Mouse (Mus musculus): Measurements from ENCODE around the gene Spint2.

Gene Spint2

DNA sequence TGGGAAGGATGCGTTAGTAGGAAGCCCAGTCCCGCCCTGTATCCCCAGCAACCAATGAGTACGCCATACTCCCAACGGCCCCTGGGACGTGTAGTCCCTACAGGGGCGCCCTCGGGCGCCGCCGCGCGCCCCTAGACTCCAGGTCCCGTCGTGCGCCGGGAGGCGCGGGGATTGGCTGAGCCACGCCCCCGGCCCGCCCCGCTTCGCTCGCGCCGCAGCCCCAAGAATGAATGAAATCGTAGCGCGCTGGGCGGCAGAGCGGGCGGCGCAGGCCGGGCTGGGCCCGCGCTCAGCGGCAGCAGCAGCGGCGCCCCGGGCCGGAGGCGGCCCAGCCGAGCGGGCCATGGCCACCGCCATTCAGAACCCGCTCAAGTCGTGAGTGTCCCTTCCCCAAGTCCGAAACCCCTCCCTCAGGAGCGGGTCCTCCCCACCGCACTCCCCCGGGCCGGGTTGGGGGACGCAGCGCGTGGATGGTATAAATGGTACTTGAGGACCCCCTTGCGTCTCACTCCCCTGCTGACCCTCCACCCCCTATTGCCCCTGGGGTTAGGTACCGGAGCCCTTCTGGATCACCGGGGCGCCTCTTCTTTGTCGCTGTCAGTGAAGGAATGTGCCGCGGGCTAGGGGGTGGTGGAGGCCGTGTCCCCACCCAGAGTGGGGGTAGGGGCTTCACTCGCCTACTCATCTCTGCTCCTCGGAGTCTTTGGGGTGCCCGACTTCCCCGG is 22.2 kb upstream of the Spint2 start, which contains the start of gene Dpf1:
Gene Dpf1, plus strand, starts transcription at position 214 of the 725 bp plus-strand sequence.
- peak; percentile 75 to 85 for DNase-seq

DNA sequence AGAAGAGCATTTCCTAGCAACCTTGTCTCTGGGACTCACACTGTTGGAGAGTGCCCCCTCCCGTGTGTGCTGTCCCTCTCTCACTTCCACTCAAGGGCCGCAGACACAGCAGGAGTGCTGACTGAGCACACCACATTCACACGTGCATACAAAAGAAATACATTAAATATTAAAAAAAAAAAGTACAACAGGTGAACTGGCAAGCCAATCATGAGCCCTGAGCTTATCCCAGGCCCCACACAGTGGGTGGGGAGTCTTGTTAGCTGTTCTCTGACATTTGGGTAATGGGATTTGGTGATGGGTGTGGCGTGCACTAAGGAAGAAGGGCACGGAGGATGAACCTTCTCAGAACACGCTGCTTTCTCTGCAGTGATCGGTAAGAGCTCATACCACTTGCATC is 20.9 kb upstream of the Spint2 start:
- no peak for DNase-seq

DNA sequence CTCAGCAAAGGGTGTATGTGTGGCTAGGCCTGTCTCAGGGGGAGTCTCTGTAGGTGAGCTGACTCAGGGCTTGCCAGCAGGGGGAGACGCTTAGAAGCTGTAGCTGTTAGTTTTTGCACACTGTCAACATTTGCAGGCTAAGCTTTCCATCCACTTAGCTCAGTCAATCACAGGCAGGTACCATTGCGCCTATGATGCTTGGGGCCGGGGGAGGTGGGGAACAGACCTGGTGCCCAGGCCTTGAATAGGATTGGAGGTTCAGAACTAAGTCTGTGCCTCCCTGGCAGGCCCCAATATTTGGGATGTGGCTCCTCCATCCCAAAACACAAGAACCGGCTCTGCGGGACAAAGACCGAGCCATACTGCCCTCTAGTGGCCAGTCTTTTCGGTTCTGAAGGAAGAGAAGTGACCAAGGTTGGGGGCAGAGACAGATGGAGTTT is 19.4 kb upstream of the Spint2 start:
- DNase-seq = peak; percentile 66 to 73

DNA sequence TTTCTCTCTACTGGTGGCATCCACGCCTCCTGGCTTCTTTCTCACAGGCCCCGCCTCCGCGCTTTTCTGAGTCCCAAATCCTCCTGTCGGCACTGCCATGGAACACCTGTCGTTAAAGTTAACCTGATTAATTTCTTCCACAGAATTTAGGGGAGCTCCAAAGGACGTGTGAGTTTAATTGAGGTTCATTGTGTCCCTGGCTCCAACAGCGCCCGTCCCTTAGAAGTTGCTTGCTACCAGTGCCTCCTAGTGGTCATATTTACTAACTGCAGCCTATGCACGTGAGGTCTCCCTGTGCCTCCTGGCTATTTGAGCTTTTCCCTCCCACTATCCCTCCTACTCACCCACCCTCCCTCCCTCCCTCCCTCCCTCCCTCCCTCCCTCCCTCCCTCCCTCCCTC is 15.3 kb upstream of the Spint2 start:
- DNase-seq = peak; percentile 54 to 60

DNA sequence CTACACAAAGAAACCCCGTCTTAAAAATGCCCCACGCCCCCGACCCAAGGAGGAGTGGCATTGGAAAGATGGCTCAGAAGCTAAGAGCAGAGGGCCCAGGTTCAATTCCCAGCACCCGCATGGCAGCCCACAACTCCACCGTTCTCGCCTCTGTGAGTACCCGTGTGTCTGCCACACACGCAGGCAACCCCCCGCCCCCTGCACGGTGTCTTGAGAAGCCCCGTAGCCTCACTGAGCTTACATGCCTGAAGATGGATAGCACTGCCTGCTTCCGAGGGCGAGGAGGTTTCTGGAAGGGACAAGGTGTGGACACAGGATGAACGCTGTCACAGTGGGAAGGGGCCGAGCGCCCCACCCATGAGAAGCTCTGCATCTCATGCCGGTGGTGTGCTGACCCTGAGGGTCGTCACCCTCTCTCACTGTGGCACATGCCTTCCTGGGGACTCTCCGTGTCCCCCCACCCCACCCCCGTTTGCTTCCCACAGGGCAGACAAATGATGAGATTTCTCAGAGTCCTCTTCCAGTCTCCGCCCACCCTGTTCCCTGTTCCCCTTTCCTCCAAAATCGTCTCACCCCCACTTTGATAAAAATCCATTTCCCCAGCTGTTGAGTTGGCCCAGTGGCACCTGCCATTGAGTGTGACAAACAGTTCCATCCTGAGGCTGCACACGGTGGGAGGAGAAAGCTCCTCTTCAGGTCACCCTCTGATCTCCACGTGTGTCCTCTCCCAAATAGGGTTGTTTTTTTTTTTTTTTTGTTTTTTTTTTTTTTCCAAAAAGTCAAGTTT is 14.3 kb upstream of the Spint2 start:
- DNase-seq = no peak

DNA sequence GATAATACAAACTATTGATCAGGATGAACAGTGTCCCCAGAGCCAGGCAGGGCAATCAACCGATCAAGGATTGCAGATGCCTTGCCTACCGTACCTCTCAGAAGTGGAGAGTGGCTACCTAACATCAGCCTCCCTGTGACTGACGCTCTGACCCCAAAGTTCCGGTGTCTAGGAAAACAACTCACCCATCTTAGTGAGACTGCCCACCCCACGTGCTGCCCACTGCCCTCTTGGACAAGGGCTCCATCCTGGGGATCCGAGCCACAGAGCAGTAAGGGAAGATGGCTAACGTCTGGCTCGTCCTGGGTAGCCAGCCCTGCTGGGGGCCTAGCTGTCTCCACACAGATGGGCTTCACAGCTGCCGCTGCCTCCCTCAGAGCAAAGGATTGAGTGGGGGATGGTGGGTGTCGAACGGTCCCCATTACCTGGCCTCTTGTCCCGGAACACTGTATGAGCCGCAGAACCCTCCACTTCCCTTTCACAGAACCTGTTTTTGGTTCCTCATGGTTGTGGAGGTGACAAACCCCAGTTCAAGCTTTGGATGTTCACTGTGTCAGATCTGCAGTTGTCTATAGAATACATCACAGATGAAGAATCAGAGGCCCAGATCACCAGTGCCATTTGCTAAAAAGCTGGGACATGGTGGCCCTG is 12.5 kb upstream of the Spint2 start:
- no peak for DNase-seq

DNA sequence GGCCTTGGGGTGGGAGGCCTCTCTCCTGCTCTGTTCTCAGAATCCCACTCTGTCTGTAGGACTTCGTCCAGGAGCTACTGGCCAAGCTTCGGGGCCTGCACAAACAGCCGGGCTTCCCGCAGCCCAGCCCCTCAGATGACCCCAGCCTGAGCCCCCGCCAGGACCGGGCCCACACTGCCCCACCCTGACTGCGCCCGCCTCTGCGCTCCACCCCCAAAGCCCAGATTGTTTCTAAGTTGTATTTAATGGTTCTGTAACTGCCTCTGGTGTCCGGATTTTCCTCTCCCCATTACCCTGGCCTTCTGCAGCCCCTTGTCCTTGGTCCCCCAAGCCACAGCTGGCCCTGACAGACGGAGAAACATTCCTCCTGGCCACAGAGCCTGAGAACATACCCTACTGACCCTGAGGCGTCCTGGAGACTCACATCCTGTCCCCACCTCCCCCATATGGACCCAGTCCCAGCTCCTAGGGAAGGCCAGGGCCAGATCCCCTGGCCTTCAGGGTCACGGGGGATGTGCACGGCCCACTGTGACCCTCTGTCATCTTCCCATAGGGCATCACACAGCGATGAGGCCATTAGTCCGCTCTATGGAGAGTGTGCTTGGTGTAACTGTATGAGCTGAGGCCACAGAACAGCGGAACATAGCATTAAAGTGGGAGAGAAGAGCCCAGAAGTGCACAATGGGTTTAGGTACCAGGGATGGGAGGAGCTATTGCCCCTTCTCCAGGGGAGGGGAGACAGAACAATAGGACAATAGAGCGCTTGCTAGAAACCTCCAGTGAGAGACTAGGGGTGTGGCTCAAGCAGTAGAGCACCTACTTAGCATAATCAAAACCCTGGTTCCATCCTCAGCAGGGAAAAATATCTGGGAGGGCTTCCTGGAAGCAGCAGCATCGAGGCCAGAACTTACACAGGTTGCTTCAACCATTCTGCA is 11.7 kb upstream of the Spint2 start:
- DNase-seq = no peak

DNA sequence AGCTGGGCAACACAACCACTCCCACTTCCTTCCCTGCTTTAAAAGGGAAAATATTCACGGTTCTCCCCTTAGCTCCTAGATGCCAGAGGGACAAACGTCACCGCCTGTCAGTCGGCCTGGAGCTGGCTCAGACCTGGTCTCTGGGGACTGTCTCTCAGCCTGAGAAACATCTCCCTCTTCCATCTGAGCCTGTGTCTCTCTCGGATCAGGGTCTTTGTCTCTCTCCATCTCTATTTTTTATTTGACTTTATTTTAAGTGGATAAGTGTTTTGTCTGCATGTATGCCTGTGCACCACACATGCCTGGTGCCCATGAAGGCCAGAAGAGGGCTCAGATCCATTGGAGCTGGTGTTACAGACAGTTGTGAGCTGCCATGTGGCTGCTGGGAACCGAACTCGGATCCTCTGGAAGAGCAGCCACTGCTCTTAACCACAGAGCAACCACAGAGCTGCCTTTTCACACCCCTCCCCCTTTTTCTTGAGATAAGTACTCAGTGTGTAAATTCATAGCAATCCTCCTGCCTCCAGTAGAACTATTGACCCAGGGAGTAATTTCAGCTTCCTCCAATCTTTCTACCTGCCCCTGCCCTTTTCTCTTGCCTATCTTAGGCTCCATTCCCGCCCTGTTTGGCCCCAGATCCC is 10.9 kb upstream of the Spint2 start:
- DNase-seq = no peak

DNA sequence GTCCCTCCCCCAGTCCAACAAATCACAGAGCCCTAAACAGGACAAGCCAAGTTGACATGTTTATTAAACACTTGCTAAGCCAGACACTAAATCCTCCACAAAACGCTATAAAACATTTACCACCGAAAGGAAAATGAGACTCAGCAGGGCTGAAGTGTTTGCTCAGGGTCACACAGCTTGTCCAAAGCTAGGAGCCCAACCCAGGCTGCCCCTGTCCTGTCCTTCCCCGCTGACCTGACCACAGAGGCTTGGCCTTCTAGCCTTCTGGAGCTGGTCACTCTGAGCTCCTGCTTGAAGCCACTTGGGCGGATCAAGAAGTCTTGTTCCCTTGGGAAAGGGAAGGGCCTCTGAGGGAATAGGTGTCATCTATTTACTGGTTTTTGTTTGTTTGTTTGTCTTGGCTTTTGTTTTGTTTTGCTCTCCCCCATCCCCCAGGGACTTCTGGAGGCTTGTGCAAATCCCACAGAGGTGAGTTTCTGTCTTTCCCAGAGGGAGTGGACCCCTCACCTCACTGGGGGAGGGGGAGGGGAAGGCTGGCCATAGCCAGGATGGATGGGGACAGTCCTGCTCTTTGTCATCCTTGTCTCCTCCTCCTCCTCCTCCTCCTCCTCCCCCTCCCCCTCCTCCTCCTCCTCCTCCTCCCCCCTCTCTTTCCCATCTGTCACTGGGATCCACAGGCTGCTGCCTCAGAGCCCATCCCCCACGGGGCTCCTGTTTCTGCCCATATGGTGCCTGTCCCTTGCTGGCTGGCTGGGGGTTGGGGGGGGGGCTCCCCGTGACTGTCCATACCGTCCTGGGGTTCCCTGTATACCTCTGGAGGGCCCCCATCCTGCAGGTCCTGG is 10.1 kb upstream of the Spint2 start:
- no peak for DNase-seq

DNA sequence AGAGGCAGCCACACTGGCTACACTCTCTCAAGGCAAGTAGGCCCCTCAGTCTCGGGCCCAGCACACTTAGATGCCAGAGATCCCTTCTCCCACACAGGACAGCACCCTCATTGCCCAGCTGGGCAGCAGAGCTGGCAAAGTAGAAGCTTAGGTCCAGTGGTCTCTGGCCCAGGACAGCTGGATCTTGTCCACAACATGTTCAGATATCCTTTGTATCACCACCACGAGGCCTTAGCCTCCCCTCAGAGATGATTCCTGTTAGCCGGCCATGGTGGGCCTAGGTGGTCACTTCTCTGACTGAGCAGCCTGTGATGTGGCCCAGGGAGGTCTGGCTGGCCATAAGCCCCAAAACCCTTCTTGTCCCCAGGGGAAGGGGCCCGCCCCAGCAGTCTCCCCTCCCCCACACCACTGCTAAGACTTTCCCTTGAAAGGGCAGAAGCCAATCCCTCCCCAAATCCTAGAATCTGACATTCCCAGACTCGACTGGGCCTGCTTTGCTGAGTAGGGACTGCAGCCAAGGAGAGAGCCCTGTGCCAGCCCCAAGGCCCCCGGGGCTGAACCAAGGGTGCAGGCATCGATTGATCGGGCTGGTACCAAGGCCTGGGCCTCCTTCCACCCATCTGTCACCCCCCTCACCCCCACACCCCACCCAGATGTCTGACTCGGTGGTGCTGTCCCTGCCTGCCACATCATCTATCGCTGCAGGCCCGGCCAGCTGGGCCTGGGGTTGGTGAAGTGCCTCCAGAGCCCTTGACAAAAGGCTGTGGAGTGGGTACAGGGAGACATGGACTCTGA is 9.2 kb upstream of the Spint2 start:
- DNase-seq = no peak

DNA sequence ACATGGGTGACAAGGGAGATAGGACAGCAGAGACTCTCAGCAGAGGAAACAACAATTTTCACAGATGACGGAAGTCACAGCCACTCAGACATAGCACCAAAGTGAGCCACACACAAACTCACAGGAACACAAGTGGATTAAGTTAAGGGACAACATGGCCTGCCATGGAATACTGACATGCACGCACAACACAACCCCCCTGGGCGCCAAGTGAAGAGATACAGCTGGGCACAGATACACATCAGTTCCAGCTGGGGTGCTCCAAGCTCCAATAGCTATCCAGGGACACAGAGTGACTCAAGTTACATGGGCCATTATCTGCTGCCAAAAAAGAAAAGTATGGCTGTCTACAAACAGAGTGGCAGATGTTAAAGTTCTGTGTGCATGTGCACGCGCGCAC is 8.1 kb upstream of the Spint2 start:
- no peak for DNase-seq

DNA sequence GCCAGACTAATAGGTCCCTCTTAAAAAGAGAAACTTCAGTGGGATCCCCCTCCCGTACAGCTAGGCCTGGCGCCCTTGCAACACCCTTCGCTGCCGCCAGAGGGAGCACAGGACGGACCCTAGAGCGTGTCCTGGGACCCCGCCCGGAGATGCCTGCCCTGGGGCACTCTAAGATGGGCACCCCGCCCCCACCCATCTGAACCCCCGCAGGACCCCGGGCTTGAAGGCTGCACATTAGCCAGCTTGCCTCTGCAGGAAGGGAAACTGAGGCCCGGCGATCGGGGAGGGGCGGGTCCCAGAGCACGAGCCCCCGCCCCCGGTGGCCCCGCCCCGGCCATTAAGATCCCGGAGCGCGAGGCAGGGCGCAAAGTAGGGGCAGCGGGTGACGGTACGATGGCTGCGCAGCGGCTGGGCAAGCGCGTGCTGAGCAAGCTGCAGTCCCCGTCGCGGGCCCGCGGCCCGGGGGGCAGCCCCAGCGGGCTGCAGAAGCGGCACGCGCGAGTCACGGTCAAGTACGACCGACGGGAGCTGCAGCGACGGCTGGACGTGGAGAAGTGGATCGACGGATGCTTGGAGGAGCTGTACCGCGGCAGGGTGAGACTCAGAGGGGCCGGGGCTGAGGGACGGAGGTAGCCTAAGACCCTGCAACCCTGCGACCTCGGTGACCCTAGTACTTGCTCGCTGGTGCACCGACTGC is 7.4 kb upstream of the Spint2 start, which contains the start of gene Ppp1r14a:
Gene Ppp1r14a, plus strand, starts transcription at position 367 of the 697 bp plus-strand sequence.
- DNase-seq = peak; percentile 83 to 85

DNA sequence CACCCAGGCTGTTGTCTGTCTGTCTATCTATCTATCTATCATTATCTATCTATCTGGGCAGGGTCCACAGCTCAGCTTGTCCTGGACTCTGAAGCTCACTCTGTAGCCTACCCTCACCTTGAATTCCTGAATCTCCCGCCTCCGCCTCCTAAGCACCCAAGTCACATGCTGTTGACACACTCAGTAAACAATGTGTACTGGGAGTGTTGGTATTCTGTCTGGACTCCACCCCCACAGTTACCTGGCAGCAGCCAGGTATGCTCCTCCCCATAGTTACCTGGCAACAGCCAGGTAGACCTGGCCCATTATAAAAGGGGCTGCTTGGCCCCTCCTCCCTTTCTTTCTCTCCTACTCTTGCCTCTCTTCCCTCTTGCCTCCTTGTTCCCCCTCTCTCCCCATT is 6.4 kb upstream of the Spint2 start:
- DNase-seq = no peak

DNA sequence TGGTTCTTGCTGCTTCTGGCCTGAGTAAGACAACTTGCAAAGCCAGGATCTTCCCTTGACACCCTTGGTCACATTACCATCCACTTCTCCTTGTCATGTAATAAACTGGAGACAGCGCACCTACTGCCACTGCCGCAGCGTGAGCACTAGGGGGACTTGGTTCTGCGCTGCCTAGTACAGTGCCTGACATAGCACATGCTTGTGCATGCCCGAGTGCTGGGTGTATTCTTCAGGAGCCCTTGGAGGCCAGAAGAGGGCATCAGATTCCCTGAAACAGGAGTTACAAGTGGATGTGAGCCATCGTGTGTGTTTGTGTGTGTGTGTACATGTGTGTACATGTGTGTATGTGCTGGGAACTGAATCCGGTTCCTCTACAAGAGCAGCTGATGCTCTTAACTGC is 5.8 kb upstream of the Spint2 start:
- DNase-seq = no peak

DNA sequence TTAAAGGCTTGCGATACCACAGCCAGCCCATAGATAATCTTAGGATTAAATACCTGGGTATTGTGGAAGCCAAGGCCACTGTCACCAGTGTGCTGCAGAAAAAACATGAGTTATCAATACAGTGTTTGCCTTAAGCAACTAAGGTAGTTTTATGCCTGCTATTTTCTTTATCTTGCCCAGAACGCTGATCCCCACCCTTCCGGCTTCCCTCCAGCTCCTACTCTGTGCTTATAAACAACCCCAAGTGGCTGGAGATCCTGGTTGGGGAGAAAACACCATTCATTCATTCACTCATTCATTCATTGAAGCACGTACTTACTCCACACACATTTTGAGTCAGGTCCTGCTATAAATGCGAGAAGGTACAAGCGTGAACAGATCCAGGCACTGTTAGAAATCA is 2.8 kb upstream of the Spint2 start:
- no peak for DNase-seq

DNA sequence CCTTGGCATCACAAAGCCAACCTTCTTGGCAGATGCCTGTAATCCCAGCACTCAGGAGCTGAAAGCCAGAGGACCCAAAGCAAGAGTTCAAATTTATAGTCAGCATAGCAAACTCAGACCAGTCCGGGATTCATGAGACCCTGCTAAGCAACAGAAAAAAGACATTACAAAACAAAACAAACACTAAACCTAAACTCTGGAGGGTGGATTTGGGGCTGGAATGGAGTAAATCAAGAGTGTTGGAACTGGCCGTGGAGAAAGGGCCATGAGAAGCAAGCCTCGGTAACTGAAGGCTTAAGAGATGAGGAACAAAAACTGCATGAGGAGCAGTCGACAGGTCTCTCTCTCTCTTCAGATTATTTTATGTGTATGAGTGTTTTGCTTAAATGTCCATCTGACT is 2.2 kb upstream of the Spint2 start:
- no peak for DNase-seq

DNA sequence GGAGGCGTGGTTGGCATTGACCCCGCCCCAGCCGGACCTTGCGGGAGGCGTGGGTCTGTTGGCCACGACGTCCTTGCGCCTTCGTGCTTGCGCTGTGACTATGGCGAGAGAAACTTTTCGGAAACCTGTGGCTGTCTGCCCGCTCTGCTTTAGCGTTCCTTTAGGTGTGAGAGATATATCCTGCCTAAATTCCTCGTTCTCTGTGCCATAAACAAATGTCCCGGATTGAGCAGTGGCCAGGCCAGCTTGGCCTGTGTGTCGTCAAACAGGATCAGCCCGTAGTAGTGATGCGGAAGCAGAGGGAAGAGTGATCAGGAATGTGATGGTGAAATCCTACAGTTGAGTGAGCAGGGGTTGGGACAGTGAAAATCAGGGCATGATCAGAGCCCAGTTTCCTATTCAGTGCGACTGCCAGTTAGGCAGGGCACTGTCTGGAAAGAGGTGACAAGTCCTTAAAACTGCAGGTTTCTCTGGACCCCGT is 402 bp upstream of the Spint2 start:
- no peak for DNase-seq

DNA sequence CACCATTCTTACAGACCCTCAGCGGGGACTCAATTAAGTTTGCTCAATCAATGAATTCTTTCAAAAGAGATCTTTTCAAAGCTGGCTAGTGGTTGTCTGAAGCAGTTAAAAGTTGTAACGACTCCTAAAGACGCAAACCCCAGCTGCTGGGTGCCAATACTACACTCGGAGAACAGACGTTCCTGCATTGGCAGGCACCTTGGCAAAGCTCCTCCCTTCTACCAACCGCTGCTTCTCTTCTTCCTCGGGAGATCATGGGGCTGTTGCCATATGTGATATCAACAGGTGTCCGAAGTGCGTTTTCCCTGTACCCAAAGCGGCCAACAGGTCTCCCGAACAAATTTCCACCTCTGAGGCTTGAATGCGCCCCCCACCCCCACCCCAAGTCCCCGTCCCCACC is 911 bp downstream of the Spint2 start:
- DNase-seq = peak; percentile 53 to 64

DNA sequence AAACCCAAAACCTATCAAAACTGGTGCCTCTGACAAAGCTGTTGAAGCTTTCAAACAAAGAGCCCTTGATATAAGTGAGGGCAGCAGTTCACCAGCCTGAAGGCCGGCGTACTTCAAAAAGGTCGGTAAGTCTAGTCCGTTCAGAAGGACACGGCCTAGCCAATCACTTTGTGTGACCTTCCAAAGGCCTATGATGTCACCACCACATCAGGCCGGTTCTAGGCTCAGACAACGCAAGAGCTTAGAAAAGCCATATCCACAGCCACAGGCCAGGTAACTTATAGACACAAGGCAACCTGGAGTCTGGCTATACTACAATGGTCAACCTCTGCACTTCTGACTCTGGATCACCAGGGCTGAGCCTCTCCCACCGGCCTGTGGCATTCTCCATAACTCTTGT is 1.8 kb downstream of the Spint2 start:
- DNase-seq = peak in 1 of 2 experiments; percentile 9
